Mouse (Mus musculus) myocyte (in vitro differentiated cells): ENCODE measurements around the gene Tmem209. TPM values are rescaled to one million over a fixed set of nuclear protein-coding genes. Genes with fewer than 3 reads are reported as not detected.

Source experiments
- H3K27me3 ChIP-seq: one replicate; pipeline ENCODE4 v1.6.1; 2011; ENCODE audit not compliant: control insufficient read depth, insufficient read depth, insufficient read length
- H3K36me3 ChIP-seq: one replicate; pipeline ENCODE4 v1.6.1; 2011; ENCODE audit not compliant: control insufficient read depth, insufficient read depth
- H3K4me2 ChIP-seq: one replicate; pipeline ENCODE4 v1.6.1; 2011; ENCODE audit warnings: low read depth, control low read depth
- H3K4me3 ChIP-seq: one replicate; pipeline ENCODE4 v1.5.1; 2011; ENCODE audit warnings: mild to moderate bottlenecking, control low read depth, moderate library complexity
- H3K79me2 ChIP-seq: one replicate; pipeline ENCODE4 v1.6.1; 2011; ENCODE audit not compliant: control insufficient read depth, insufficient read depth
- H3ac ChIP-seq: one replicate; pipeline ENCODE4 v1.6.1; 2011; ENCODE audit not compliant: control insufficient read depth, insufficient read length
- CEBPB ChIP-seq: IDR thresholded peaks from 2 replicates; pipeline ENCODE4 v1.6.1; 2011; ENCODE audit warnings: mild to moderate bottlenecking, moderate library complexity; ENCODE audit not compliant: poor library complexity, insufficient read depth, severe bottlenecking
- E2F4 ChIP-seq: IDR thresholded peaks from one replicate; pipeline ENCODE4 v1.6.1; 2011; ENCODE audit warnings: mild to moderate bottlenecking, control low read depth, moderate library complexity; ENCODE audit not compliant: insufficient read depth
- MAX ChIP-seq: IDR thresholded peaks from one replicate; pipeline ENCODE4 v1.6.1; 2011; ENCODE audit warnings: low read depth, mild to moderate bottlenecking, control low read depth
- MYOD1 ChIP-seq, 3 experiments: IDR thresholded peaks; one replicate each; pipeline ENCODE4 v1.6.1; 2011; ENCODE audit warnings: control low read depth in 2 of 3, low read depth in 2 of 3, mild to moderate bottlenecking in 2 of 3, moderate library complexity in 1 of 3; ENCODE audit not compliant: insufficient read length in 2 of 3, control insufficient read depth in 1 of 3
- MYOG ChIP-seq, 3 experiments: IDR thresholded peaks; one replicate each; pipeline ENCODE4 v1.6.1; 2011; ENCODE audit warnings: control low read depth in 2 of 3, low read depth in 2 of 3, mild to moderate bottlenecking in 2 of 3; ENCODE audit not compliant: insufficient read length in 2 of 3, control insufficient read depth in 1 of 3, insufficient read depth in 1 of 3
- POLR2A ChIP-seq: IDR thresholded peaks from one replicate; pipeline ENCODE4 v1.6.1; 2011; ENCODE audit warnings: low read depth, mild to moderate bottlenecking, control low read depth, moderate library complexity; ENCODE audit not compliant: insufficient read length
- POLR2AphosphoS2 ChIP-seq: IDR thresholded peaks from one replicate; pipeline ENCODE4 v1.6.1; 2011; ENCODE audit warnings: low read depth, control low read depth; ENCODE audit not compliant: insufficient read length
- REST ChIP-seq: IDR thresholded peaks from one replicate; pipeline ENCODE4 v1.6.1; 2011; ENCODE audit warnings: mild to moderate bottlenecking, control low read depth, moderate library complexity; ENCODE audit not compliant: insufficient read depth, insufficient read length
- SRF ChIP-seq: IDR thresholded peaks from one replicate; pipeline ENCODE4 v1.6.1; 2011; ENCODE audit warnings: low read depth; ENCODE audit not compliant: control insufficient read depth, insufficient read length
- TCF12 ChIP-seq: IDR thresholded peaks from one replicate; pipeline ENCODE4 v1.6.1; 2011; ENCODE audit warnings: mild to moderate bottlenecking, control low read depth; ENCODE audit not compliant: poor library complexity, insufficient read depth, severe bottlenecking
- TCF3 ChIP-seq: IDR thresholded peaks from one replicate; pipeline ENCODE4 v1.6.1; 2011; ENCODE audit warnings: low read depth, control low read depth; ENCODE audit not compliant: insufficient read length
- USF1 ChIP-seq: IDR thresholded peaks from one replicate; pipeline ENCODE4 v1.6.1; 2011; ENCODE audit warnings: low read depth, mild to moderate bottlenecking, control low read depth, moderate library complexity
- polyA plus RNA-seq: library from polyadenylated mRNA; unstranded; fragments of >200 nt; fragmentation: generic; extraction: Trizol; gene quantifications from one replicate; pipeline ENCODE4 v1.2.1, GENCODE M21; 2012; ENCODE audit warnings: missing spikeins

The Tmem209 gene
- polyA plus RNA-seq, 1 experiment: 24.3 TPM

- Histone ChIP-seq H3K4me2 (no peak overlapping the region), H3ac (no peak overlapping the region), H3K36me3 (no peaks in the 10 kb centered on the region), H3K27me3 (no peaks in the 10 kb centered on the region), H3K79me2 (no peaks in the 10 kb centered on the region), H3K4me3 (no peak overlapping the region)
- TF ChIP-seq REST (no peak), TCF3 (no peak), E2F4 (no peak), USF1 (no peak), CEBPB (no peak), SRF (no peak), POLR2A (no peak), MYOD1 (IDR thresholded peaks at IDR 0.05; ENCODE audit: control insufficient read depth in 1 of 3, insufficient read length in 2 of 3, low read depth in 2 of 3) (no peak), POLR2AphosphoS2 (no peak), TCF12 (no peak), MAX (no peak), MYOG (IDR thresholded peaks at IDR 0.05; ENCODE audit: control insufficient read depth in 1 of 3, insufficient read depth in 1 of 3, insufficient read length in 2 of 3, low read depth in 2 of 3) (no peak)
Measured at GRCm38 (mm10) chr6:30465586-30465985, 44.0 kb downstream of the Tmem209 start.

DNA sequence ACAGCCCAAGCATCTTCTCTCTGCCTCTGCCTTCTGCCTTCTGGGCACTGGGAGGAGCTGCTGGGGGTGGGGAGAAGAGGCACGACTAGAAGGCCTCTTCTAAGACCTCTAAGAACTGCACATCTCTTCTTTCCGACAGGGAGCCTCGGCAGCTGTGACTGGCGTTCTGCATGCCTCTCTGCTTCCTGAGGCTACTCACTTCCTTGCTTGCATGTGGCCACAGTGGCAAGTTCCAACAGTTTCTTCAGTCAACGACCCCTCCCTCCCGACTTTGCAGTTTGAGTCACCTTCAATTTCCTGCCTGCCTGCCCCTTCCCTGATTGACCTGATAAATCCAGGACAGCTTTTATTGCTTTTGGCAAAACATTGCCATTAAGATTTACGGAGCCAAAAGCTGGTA, 46.8 kb downstream of the Tmem209 start:
- no peak overlapping the region for H3K4me3 ChIP-seq
- no peaks in the 10 kb centered on the region for H3K27me3 ChIP-seq
- no peak overlapping the region for H3ac ChIP-seq
- H3K79me2 ChIP-seq: no peaks in the 10 kb centered on the region
- H3K4me2 ChIP-seq: peak overlapping the region; percentile 41
- TF ChIP-seq CEBPB (no peak), MYOD1 (IDR thresholded peaks at IDR 0.05; ENCODE audit: control insufficient read depth in 1 of 3, insufficient read length in 2 of 3, low read depth in 2 of 3) (peak in 1 of 3 experiments; percentile 5)
- H3K36me3 ChIP-seq: no peaks in the 10 kb centered on the region

DNA sequence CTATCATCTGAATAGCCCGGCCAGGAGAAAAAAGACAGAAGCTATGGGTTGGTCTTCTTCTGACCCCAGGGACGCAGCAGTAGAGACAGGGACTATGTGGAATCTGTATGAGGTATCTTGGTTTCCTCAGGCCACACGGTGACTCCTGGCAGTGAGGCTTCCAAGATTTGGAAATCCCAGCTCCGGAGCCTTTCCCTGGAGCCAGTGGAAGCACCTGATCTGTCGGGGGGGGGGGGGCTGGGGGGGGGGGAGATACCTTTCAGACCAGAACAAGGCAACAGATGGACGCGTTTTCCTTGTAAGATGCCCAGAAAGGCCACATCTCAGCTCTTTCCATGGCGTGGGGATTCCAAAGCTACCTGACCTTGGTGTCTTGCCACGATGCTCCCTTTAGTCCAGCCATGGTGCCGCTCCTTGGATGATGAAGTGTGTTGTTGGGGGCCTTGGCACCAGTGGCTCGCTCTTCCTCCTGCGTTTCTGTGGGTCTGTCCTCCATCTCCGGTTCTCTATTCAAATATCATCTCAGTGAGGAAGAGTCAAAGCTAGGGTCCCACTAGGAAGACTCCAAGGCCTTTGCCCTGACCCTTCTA, 47.7 kb downstream of the Tmem209 start:
- no peaks in the 10 kb centered on the region for H3K27me3 ChIP-seq
- no peak overlapping the region for H3K4me2 ChIP-seq
- TF ChIP-seq POLR2A: no peak
- no peak for TF ChIP-seq SRF
- TF ChIP-seq MYOG (IDR thresholded peaks at IDR 0.05; ENCODE audit: control insufficient read depth in 1 of 3, insufficient read depth in 1 of 3, insufficient read length in 2 of 3, low read depth in 2 of 3): no peak
- TF ChIP-seq E2F4: no peak
- no peak for TF ChIP-seq USF1
- TF ChIP-seq POLR2AphosphoS2: no peak
- TF ChIP-seq TCF3: no peak
- TF ChIP-seq REST: no peak
- no peaks in the 10 kb centered on the region for H3K36me3 ChIP-seq
- H3K79me2 ChIP-seq: no peaks in the 10 kb centered on the region
- no peak overlapping the region for H3K4me3 ChIP-seq
- H3ac ChIP-seq: no peak overlapping the region

DNA sequence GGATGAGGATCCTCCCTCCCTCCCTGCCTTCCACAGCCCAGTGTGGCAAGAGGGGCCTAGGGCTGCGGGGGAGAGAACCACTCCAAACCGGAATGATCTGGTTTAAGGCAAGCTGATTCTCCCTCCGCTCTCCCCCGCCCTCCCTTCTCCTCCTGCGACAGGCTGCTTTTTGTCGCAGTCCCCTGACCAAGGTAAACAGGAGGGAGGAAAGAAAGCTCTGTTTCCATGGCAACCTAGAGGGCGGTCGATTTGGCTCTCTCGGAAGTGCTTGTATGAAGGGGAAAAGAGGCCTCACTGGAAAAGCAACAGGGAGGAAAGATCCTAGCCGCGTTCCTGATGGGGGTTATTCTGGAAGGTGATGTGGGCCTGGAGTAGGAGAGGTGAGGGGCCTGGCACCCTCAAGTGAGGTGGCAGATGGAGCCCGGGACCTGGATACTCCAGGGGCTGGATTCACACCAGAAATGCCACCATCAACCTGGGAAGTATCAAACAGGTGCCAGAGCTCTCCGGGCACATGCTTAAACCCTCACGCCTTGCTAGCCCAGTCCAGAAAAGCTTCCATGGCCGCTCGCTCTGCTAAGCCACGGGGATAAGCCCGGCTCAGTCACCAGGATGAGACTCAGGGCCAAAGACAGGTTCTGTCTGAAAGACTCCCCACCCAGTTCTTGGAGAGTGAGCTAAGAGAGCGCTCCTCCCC, 48.7 kb downstream of the Tmem209 start:
- H3ac ChIP-seq: no peak overlapping the region
- H3K79me2 ChIP-seq: no peaks in the 10 kb centered on the region
- H3K27me3 ChIP-seq: no peaks in the 10 kb centered on the region
- H3K36me3 ChIP-seq: no peaks in the 10 kb centered on the region
- no peak overlapping the region for H3K4me2 ChIP-seq
- no peak for TF ChIP-seq USF1
- no peak for TF ChIP-seq MAX
- TF ChIP-seq MYOG (IDR thresholded peaks at IDR 0.05; ENCODE audit: control insufficient read depth in 1 of 3, insufficient read depth in 1 of 3, insufficient read length in 2 of 3, low read depth in 2 of 3): no peak
- no peak for TF ChIP-seq CEBPB
- no peak for TF ChIP-seq TCF12
- H3K4me3 ChIP-seq: no peak overlapping the region

DNA sequence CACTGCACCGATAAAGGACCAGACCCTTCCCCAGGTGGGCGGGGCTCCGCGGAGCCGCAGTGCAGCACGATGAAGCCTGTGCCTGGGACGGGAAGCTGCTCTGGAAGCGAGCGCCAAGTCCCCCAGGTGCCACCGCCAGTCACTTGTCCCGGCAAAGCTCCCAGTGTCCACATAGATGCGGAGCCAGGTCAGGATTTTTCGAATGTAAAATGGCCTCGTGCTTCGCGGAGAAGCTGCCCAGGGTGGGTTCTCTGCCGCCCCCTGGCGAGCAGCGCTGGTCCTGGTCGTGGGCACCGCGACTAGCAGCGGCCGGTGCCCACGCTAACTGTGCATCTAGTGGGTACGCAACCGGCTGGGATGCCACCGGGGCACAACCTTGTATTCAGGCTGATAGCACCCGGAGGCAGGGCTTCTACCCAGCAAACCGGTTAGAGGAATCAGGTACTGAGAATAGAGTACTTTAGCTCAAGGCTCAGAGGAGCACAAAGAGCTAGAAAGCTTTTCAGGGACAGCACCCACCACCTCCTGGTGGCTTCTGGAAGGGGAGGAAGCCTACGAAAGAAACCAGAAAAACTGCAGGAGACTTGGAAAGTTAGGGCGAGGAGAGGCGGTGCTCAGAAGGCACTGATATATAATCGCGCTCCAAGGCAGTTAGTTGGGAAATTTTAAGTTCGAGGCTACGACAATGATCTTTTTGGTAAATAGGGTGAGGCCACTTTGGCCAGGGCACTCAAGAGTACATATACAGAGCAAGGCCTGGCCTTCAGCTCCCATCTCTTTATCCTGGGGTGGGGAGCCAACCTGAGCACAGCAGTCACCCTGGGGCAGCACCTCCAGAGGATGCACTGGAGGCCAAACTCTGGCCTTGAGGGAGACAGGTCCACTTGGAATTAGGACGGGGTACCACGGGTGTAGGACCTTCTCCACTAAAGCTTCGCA, 49.5 kb downstream of the Tmem209 start:
- H3K27me3 ChIP-seq: no peaks in the 10 kb centered on the region
- no peaks in the 10 kb centered on the region for H3K79me2 ChIP-seq
- H3K4me3 ChIP-seq: no peak overlapping the region
- H3K36me3 ChIP-seq: peaks cover 4% of the 10 kb centered on the region
- H3ac ChIP-seq: no peak overlapping the region
- TF ChIP-seq TCF12 (no peak), POLR2A (no peak), REST (no peak), USF1 (no peak), TCF3 (no peak), CEBPB (no peak), MAX (no peak), E2F4 (no peak), POLR2AphosphoS2 (no peak), SRF (no peak), MYOG (IDR thresholded peaks at IDR 0.05; ENCODE audit: control insufficient read depth in 1 of 3, insufficient read depth in 1 of 3, insufficient read length in 2 of 3, low read depth in 2 of 3) (no peak), MYOD1 (IDR thresholded peaks at IDR 0.05; ENCODE audit: control insufficient read depth in 1 of 3, insufficient read length in 2 of 3, low read depth in 2 of 3) (no peak)
- H3K4me2 ChIP-seq: no peak overlapping the region
